Comparison of ENCODE assay signal across 8 mouse cellular contexts in the genomic region with DNA sequence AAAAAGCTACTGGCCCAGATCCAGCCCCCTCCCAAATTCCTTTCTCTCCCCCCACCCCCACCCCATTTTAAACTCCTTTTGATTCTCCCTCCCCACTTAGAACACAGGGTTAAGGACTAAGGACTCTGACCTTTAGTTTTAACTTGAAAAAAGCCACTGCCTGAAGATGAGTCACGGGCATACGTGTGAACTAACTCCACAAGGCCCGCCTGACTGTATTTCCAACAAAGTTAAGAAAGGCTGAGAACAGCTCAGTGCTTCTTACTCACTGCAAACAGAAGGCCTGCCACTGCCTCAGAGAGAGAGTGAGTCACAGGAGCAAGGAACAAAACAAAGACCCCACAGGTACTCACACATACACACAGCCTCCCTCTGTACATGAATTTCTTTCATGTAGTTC. TPM values are rescaled to one million over a fixed set of nuclear protein-coding genes. Genes with fewer than 3 reads are reported as not detected.
DNase-seq lines count a peak whose midpoint lies in the region; ATAC-seq lines count a peak whose summit lies in the region.
"Had no signal": no experiment of that assay in that cellular context is flagged by ENCODE, and none has a peak within 500 bp of the region (broad histone marks: within the 10 kb centered on the region; RNA-seq: fewer than 3 reads in every experiment).

No protein-coding gene starts in this region.

- no peak overlapping the region for H3K9ac ChIP-seq in midbrain, embryonic 14.5 days (replicated peaks; ENCODE audit: low read length)
- H3K9ac ChIP-seq in midbrain, embryonic 16.5 days (ENCODE audit: low read depth, low read length): no peak overlapping the region
- H3K9ac ChIP-seq: limb, embryonic 12.5 days had no signal

- peak; percentile 25 for DNase-seq in midbrain, embryonic 14.5 days
- peak; percentile 75 to 89 for DNase-seq in adrenal gland, adult (ENCODE audit: inconsistent age in 2 of 2, low spot score in 1 of 2)
- peak; percentile 14 to 34 for DNase-seq in heart, adult 9 months (ENCODE audit: low spot score in 2 of 2)
- DNase-seq in left cerebral cortex, postnatal 14 days (ENCODE audit: low spot score in 2 of 2): peak; percentile 13 to 50
- peak; percentile 58 for DNase-seq in yolk sac, embryonic 10.5 days (ENCODE audit: low spot score)
- DNase-seq in layer of hippocampus, postnatal 36 days: no peak

- no peak overlapping the region for H3K4me3 ChIP-seq in midbrain, embryonic 14.5 days (replicated peaks; ENCODE audit: low read depth, low read length)
- no peak overlapping the region for H3K4me3 ChIP-seq in midbrain, embryonic 16.5 days (ENCODE audit: low read depth, low read length)
- H3K4me3 ChIP-seq: limb, embryonic 12.5 days had no signal

- no peaks in the 10 kb centered on the region for H3K36me3 ChIP-seq in midbrain, embryonic 14.5 days (ENCODE audit: control insufficient read depth, insufficient read depth, low read length)
- H3K36me3 ChIP-seq in midbrain, embryonic 16.5 days (ENCODE audit: control insufficient read depth, insufficient read depth, low read length): no peaks in the 10 kb centered on the region
- H3K36me3 ChIP-seq: limb, embryonic 12.5 days had no signal

- intact Hi-C loops in left cerebral cortex, postnatal 14 days (cut with DNase I): no loop called here

- no peaks in the 10 kb centered on the region for H3K27me3 ChIP-seq in midbrain, embryonic 14.5 days (ENCODE audit: control insufficient read depth, insufficient read depth, low read length)
- no peaks in the 10 kb centered on the region for H3K27me3 ChIP-seq in midbrain, embryonic 16.5 days (ENCODE audit: control insufficient read depth, insufficient read depth, low read depth, low read length)
- H3K27me3 ChIP-seq: limb, embryonic 12.5 days had no signal

- no peak overlapping the region for H3K27ac ChIP-seq in midbrain, embryonic 14.5 days (replicated peaks; ENCODE audit: low read depth, low read length)
- H3K27ac ChIP-seq in midbrain, embryonic 16.5 days (ENCODE audit: low read length): no peak overlapping the region
- H3K27ac ChIP-seq: limb, embryonic 12.5 days had no signal

- H3K4me2 ChIP-seq in midbrain, embryonic 14.5 days (ENCODE audit: low read length): no peak overlapping the region
- H3K4me2 ChIP-seq in midbrain, embryonic 16.5 days (ENCODE audit: low read length): no peak overlapping the region
- H3K4me2 ChIP-seq: limb, embryonic 12.5 days had no signal

- WGBS in midbrain, embryonic 14.5 days: 24% methylated on average over 3 of the region's 3 CpGs
- WGBS in midbrain, embryonic 16.5 days: 12% methylated on average over 3 of the region's 3 CpGs

- no peaks in the 10 kb centered on the region for H3K9me3 ChIP-seq in midbrain, embryonic 14.5 days (ENCODE audit: control insufficient read depth, low read length)
- no peaks in the 10 kb centered on the region for H3K9me3 ChIP-seq in midbrain, embryonic 16.5 days (replicated peaks; ENCODE audit: control insufficient read depth, low read length, poor library complexity, severe bottlenecking)
- H3K9me3 ChIP-seq: limb, embryonic 12.5 days had no signal

- H3K4me1 ChIP-seq in midbrain, embryonic 14.5 days (ENCODE audit: control insufficient read depth, insufficient read depth, low read length): peaks cover 27% of the 10 kb centered on the region
- H3K4me1 ChIP-seq in midbrain, embryonic 16.5 days (ENCODE audit: control insufficient read depth, insufficient read depth, low read length): peaks cover 25% of the 10 kb centered on the region

- no peak for ATAC-seq in midbrain, embryonic 14.5 days (ENCODE audit: low FRiP score, low TSS enrichment)
- no peak for ATAC-seq in midbrain, embryonic 16.5 days

RNA-seq across cellular contexts. Expression of a gene that starts 48.6 kb away (rescaled TPM):
- polyA plus RNA-seq in midbrain, embryonic 14.5 days (2014; fragmentation: Nextera tagmentation; extraction: Ambion mirVana): 85.0 and 104 TPM in 2 replicates
- polyA plus RNA-seq in midbrain, embryonic 16.5 days (2015; fragmentation: Nextera tagmentation; extraction: Ambion mirVana): 74.9 and 99.3 TPM in 2 replicates
- 10 to 100 TPM; 33.4 to 41.8 TPM for total RNA-seq in left cerebral cortex, postnatal 14 days (2021)
- total RNA-seq in layer of hippocampus, postnatal 36 days (2021): 10 to 100 TPM; 52.2 to 56.0 TPM

Comparison
In these comparisons a context has a peak if more than half of its experiments do, and no peak if none do; other contexts are left out.
1. DNase-seq: peak in midbrain, embryonic 14.5 days (single experiment), adrenal gland, adult (2 of 2), heart, adult 9 months (2 of 2), left cerebral cortex, postnatal 14 days (2 of 2) and yolk sac, embryonic 10.5 days (single experiment); none in layer of hippocampus, postnatal 36 days (0 of 2).